20 mouse cellular contexts compared by ENCODE assay signal in the genomic region with DNA sequence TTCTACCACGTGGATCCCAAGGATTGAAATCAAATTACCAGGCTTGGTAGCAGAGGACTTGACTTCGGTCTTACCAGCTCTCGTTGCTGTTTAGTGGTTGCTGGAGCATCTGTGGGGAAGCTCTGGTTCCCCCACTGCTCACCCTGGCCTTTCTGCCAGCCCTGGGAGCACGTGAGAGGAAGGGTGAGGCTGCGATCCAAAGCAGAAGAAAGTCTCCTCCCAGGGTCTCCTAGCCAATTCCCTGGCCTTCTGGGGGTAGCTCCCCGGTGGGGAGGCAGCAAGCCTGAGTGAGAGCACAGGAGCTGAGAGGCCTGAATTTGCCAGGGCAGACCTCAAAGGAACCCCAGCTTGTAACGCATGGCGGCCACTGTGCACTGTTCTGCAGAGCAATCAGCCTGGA.
DNase-seq lines count a peak whose midpoint lies in the region; ATAC-seq lines count a peak whose summit lies in the region.
"Had no signal": no experiment of that assay in that cellular context is flagged by ENCODE, and none has a peak within 500 bp of the region (broad histone marks: within the 10 kb centered on the region; RNA-seq: fewer than 3 reads in every experiment).

No protein-coding gene starts in this region.

- no peak overlapping the region for H3K27ac ChIP-seq in heart, embryonic 11.5 days (ENCODE audit: low read depth, low read length)
- H3K27ac ChIP-seq in hindbrain, embryonic 13.5 days = no peak overlapping the region
- H3K27ac ChIP-seq: embryonic facial prominence, embryonic 15.5 days; hindbrain, embryonic 10.5 days; hindbrain, postnatal 0 days; limb, embryonic 10.5 days; midbrain, embryonic 13.5 days had no signal

- peaks cover 31% of the 10 kb centered on the region for H3K27me3 ChIP-seq in heart, embryonic 11.5 days (ENCODE audit: control insufficient read depth, insufficient read depth, low read length)
- peaks cover 44% of the 10 kb centered on the region for H3K27me3 ChIP-seq in hindbrain, embryonic 13.5 days

- no peak overlapping the region for H3K4me3 ChIP-seq in heart, embryonic 11.5 days (ENCODE audit: low read depth, low read length)
- H3K4me3 ChIP-seq in hindbrain, embryonic 13.5 days = no peak overlapping the region
- H3K4me3 ChIP-seq: embryonic facial prominence, embryonic 15.5 days; hindbrain, embryonic 10.5 days; limb, embryonic 10.5 days; megakaryocyte, embryonic 14.5 days; midbrain, embryonic 13.5 days had no signal

- ATAC-seq in heart, embryonic 11.5 days (replicated peaks; ENCODE audit: insufficient number of reproducible peaks, low FRiP score, low TSS enrichment) = no peak
- ATAC-seq in hindbrain, embryonic 13.5 days (ENCODE audit: low FRiP score) = no peak
- ATAC-seq: forebrain, embryonic 16.5 days; hindbrain, postnatal 0 days; intestine, embryonic 16.5 days; liver, postnatal 0 days; midbrain, embryonic 13.5 days had no signal

- peak; percentile 73 for DNase-seq in adrenal gland, postnatal 10 days
- no peak for DNase-seq in adrenal gland, adult 8-10 months
- peak; percentile 21 to 29 for DNase-seq in heart, postnatal 14 days
- peak; percentile 61 for DNase-seq in lung, postnatal 36 days
- DNase-seq in lung, postnatal 25 days (ENCODE audit: low spot score) = no peak
- no peak for DNase-seq in cerebellum, adult 9-10 months
- DNase-seq: cerebellum, adult 18-20 months; liver, postnatal 0 days; lung, postnatal 14 days had no signal

- WGBS in heart, embryonic 11.5 days (ENCODE audit: insufficient replicate concordance) = 75% methylated on average over 8 of the region's 8 CpGs
- 86% methylated on average over 8 of the region's 8 CpGs for WGBS in hindbrain, embryonic 13.5 days

- no peaks in the 10 kb centered on the region for H3K36me3 ChIP-seq in heart, embryonic 11.5 days (ENCODE audit: control insufficient read depth, insufficient read depth, low read length)
- H3K36me3 ChIP-seq in hindbrain, embryonic 13.5 days = no peaks in the 10 kb centered on the region
- H3K36me3 ChIP-seq: embryonic facial prominence, embryonic 15.5 days; hindbrain, embryonic 10.5 days; limb, embryonic 10.5 days; midbrain, embryonic 13.5 days had no signal

- H3K4me1 ChIP-seq in heart, embryonic 11.5 days (ENCODE audit: control insufficient read depth, insufficient read depth, low read length) = peaks cover 18% of the 10 kb centered on the region
- H3K4me1 ChIP-seq in hindbrain, embryonic 13.5 days (replicated peaks) = peaks cover 35% of the 10 kb centered on the region

- intact Hi-C loops in heart, postnatal 14 days (cut with DNase I) = no loop called here

- H3K9ac ChIP-seq in heart, embryonic 11.5 days (ENCODE audit: low read depth, low read length) = no peak overlapping the region
- no peak overlapping the region for H3K9ac ChIP-seq in hindbrain, embryonic 13.5 days
- H3K9ac ChIP-seq: embryonic facial prominence, embryonic 15.5 days; liver, postnatal 0 days; midbrain, embryonic 13.5 days had no signal

- H3K9me3 ChIP-seq in heart, embryonic 11.5 days (replicated peaks; ENCODE audit: control insufficient read depth, low read length) = no peaks in the 10 kb centered on the region
- H3K9me3 ChIP-seq in hindbrain, embryonic 13.5 days = no peaks in the 10 kb centered on the region
- H3K9me3 ChIP-seq: embryonic facial prominence, embryonic 15.5 days; hindbrain, embryonic 10.5 days; limb, embryonic 10.5 days; midbrain, embryonic 13.5 days had no signal

- no peak overlapping the region for H3K4me2 ChIP-seq in heart, embryonic 11.5 days
- H3K4me2 ChIP-seq in hindbrain, embryonic 13.5 days = no peak overlapping the region
- H3K4me2 ChIP-seq: embryonic facial prominence, embryonic 15.5 days; liver, embryonic 11.5 days; midbrain, embryonic 13.5 days had no signal

Comparison
In these comparisons a context has a peak if more than half of its experiments do, and no peak if none do; other contexts are left out.
1. DNase-seq: peak in adrenal gland, postnatal 10 days (single experiment), heart, postnatal 14 days (2 of 2) and lung, postnatal 36 days (single experiment); none in adrenal gland, adult 8-10 months (single experiment), lung, postnatal 25 days (single experiment) and cerebellum, adult 9-10 months (single experiment).